Mouse (Mus musculus): ENCODE data around the gene Brpf3. TPM values are rescaled to one million over a fixed set of nuclear protein-coding genes. Genes with fewer than 3 reads are reported as not detected.
"Not testable (repeated sequence)": the region's sequence is repeated elsewhere in the genome, so short reads cannot be mapped to it uniquely, and the experiment has no call there.

Gene Brpf3
- total RNA-seq, 4 experiments from 2014 or later = 13.2 to 16.5 (median 16.3) TPM

GRCm38 (mm10) chr17:28827665-28828231 lies 26.9 kb downstream of the Brpf3 start:
- no peak for DNase-seq (ENCODE audit: low spot score in 2 of 2)

- no peak for DNase-seq (ENCODE audit: low spot score in 2 of 2)
Observed at GRCm38 (mm10) chr17:28829120-28829519, 28.2 kb downstream of the Brpf3 start.

GRCm38 (mm10) chr17:28831065-28831464 lies 30.2 kb downstream of the Brpf3 start:
- DNase-seq (ENCODE audit: low spot score in 2 of 2) = no peak

GRCm38 (mm10) chr17:28832040-28832439 lies 31.1 kb downstream of the Brpf3 start:
- no peak for DNase-seq (ENCODE audit: low spot score in 2 of 2)

GRCm38 (mm10) chr17:28832875-28833274 lies 32.0 kb downstream of the Brpf3 start:
- DNase-seq (ENCODE audit: low spot score in 2 of 2) = no peak

GRCm38 (mm10) chr17:28834676-28835075 lies 33.8 kb downstream of the Brpf3 start:
- DNase-seq (ENCODE audit: low spot score in 2 of 2) = no peak

GRCm38 (mm10) chr17:28837840-28838239 lies 37.0 kb downstream of the Brpf3 start:
- no peak for DNase-seq (ENCODE audit: low spot score in 2 of 2)

- DNase-seq (ENCODE audit: low spot score in 2 of 2) = not testable (repeated sequence)
Observed at GRCm38 (mm10) chr17:28841947-28842346, 41.1 kb downstream of the Brpf3 start.

GRCm38 (mm10) chr17:28843665-28844064 lies 42.8 kb downstream of the Brpf3 start:
- DNase-seq (ENCODE audit: low spot score in 2 of 2) = no peak

- no peak for DNase-seq (ENCODE audit: low spot score in 2 of 2)
Observed at GRCm38 (mm10) chr17:28846974-28847617, 46.2 kb downstream of the Brpf3 start.

GRCm38 (mm10) chr17:28850511-28850910 lies 49.6 kb downstream of the Brpf3 start:
- DNase-seq (ENCODE audit: low spot score in 2 of 2) = no peak

- DNase-seq (ENCODE audit: low spot score in 2 of 2) = no peak
Observed at GRCm38 (mm10) chr17:28854377-28854776, 53.5 kb downstream of the Brpf3 start.

- no peak for DNase-seq (ENCODE audit: low spot score in 2 of 2)
Observed at GRCm38 (mm10) chr17:28855166-28855885, 54.4 kb downstream of the Brpf3 start.

- DNase-seq (ENCODE audit: low spot score in 2 of 2) = no peak
Observed at GRCm38 (mm10) chr17:28856030-28856429, 55.1 kb downstream of the Brpf3 start.

GRCm38 (mm10) chr17:28858205-28858604 lies 57.3 kb downstream of the Brpf3 start, which contains the start of gene Pnpla1:
TSS of gene Pnpla1 (plus strand) at chr17:28858411.
- DNase-seq (ENCODE audit: low spot score in 2 of 2) = no peak

GRCm38 (mm10) chr17:28863926-28864325 lies 63.0 kb downstream of the Brpf3 start:
- DNase-seq (ENCODE audit: low spot score in 2 of 2) = no peak

- DNase-seq (ENCODE audit: low spot score in 2 of 2) = no peak
Observed at GRCm38 (mm10) chr17:28864464-28864863, 63.6 kb downstream of the Brpf3 start.

- DNase-seq (ENCODE audit: low spot score in 2 of 2) = no peak
Observed at GRCm38 (mm10) chr17:28866921-28867320, 66.0 kb downstream of the Brpf3 start.

- DNase-seq (ENCODE audit: low spot score in 2 of 2) = no peak
Observed at GRCm38 (mm10) chr17:28867381-28867780, 66.5 kb downstream of the Brpf3 start.

GRCm38 (mm10) chr17:28869412-28870110 lies 68.7 kb downstream of the Brpf3 start:
- DNase-seq (ENCODE audit: low spot score in 2 of 2) = no peak

- no peak for DNase-seq (ENCODE audit: low spot score in 2 of 2)
Observed at GRCm38 (mm10) chr17:28870435-28870834, 69.5 kb downstream of the Brpf3 start.

GRCm38 (mm10) chr17:28871831-28872230 lies 70.9 kb downstream of the Brpf3 start:
- no peak for DNase-seq (ENCODE audit: low spot score in 2 of 2)
